ENCODE assay signal across 27 mouse cellular contexts in the genomic region with DNA sequence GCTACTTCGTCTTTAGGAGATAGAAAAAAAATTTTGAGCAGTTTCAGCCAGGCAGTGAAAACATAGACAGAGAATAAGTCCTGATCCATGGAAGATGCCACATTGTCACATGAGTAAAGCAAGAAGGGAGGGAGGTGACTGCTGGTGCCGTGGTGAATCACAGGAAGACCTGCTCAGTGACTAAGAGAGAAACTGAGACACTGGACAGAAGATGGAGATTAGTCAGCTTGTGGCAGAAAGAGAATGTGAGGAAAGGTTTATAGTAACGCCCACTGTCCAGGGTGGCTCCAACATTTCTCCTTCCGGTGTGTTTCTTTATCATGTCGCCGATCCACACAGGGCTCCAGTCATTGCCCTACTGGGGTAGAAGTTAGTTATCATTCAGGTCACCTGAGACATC.
"Had no signal": no experiment of that assay in that cellular context is flagged by ENCODE, and none has a peak within 500 bp of the region (broad histone marks: within the 10 kb centered on the region; RNA-seq: fewer than 3 reads in every experiment).

No protein-coding gene starts in this region.

- H3K9me3 ChIP-seq: heart, embryonic 10.5 days; heart, embryonic 12.5 days; hindbrain, embryonic 10.5 days; hindbrain, embryonic 12.5 days; intestine, embryonic 15.5 days; limb, embryonic 13.5 days; limb, embryonic 15.5 days; liver, embryonic 12.5 days had no signal

- H3K4me1 ChIP-seq: heart, embryonic 10.5 days; intestine, embryonic 15.5 days; liver, embryonic 12.5 days had no signal

- H3K4me3 ChIP-seq: gastrocnemius, adult 2 months; heart, embryonic 10.5 days; heart, embryonic 12.5 days; hindbrain, embryonic 10.5 days; hindbrain, embryonic 12.5 days; intestine, embryonic 15.5 days; limb, embryonic 13.5 days; limb, embryonic 15.5 days; liver, embryonic 12.5 days had no signal

- H3K9ac ChIP-seq: heart, embryonic 12.5 days; hindbrain, embryonic 12.5 days; hindbrain, embryonic 14.5 days; intestine, embryonic 15.5 days; limb, embryonic 13.5 days; limb, embryonic 15.5 days; liver, embryonic 12.5 days; liver, embryonic 14.5 days had no signal

- H3K27ac ChIP-seq: gastrocnemius, adult 2 months; heart, embryonic 10.5 days; hindbrain, embryonic 10.5 days; hindbrain, embryonic 12.5 days; hindbrain, embryonic 14.5 days; intestine, embryonic 15.5 days; kidney, postnatal 0 days; limb, embryonic 13.5 days; limb, embryonic 15.5 days; liver, embryonic 12.5 days; liver, embryonic 14.5 days had no signal

- ATAC-seq: hindbrain, embryonic 16.5 days; inflammation-experienced regulatory T-cells, adult 6 months; intestine, embryonic 15.5 days; intestine, postnatal 0 days; liver, embryonic 12.5 days had no signal

- H3K36me3 ChIP-seq: heart, embryonic 10.5 days; heart, embryonic 12.5 days; hindbrain, embryonic 10.5 days; hindbrain, embryonic 12.5 days; intestine, embryonic 15.5 days; limb, embryonic 13.5 days; limb, embryonic 15.5 days; liver, embryonic 12.5 days had no signal

- H3K4me2 ChIP-seq: heart, embryonic 12.5 days; hindbrain, embryonic 12.5 days; hindbrain, embryonic 14.5 days; intestine, embryonic 15.5 days; limb, embryonic 13.5 days; limb, embryonic 15.5 days; liver, embryonic 12.5 days had no signal

- H3K27me3 ChIP-seq: hindbrain, embryonic 12.5 days; intestine, embryonic 15.5 days; liver, embryonic 12.5 days had no signal

- DNase-seq: gastrocnemius, adult 2 months; gastrocnemius, postnatal 14 days; gastrocnemius, postnatal 36 days; heart, adult 11 months; heart, postnatal 10 days; heart, postnatal 4 days; kidney, adult 18-20 months; kidney, adult 8-10 months; kidney, postnatal 14 days; kidney, postnatal 36 days; layer of hippocampus, adult 9-11 months; layer of hippocampus, postnatal 36 days; left cerebral cortex, postnatal 4 days had no signal
